Mouse (Mus musculus) layer of hippocampus, postnatal 14 days (tissue): ENCODE measurements at regions not wholly inside any gene's neighbourhood (a gene's known extent, or its start where the extent isn't known, plus 50 kb on each side); places are given as distances from the start of the nearest gene placed in this dataset.
"Not testable (repeated sequence)": the region's sequence is repeated elsewhere in the genome, so short reads cannot be mapped to it uniquely, and the experiment has no call there.

Experiments
- DNase-seq, 2 experiments: peaks; one replicate each; pipeline ENCODE4 v3.0.0; 2021 to 2022; ENCODE audit warnings: low spot score in 2 of 2, mixed read lengths in 1 of 2

- DNase-seq, result no peak
These were observed 171.3 kb upstream of the Myt1l start for GRCm38 (mm10) chr12:29356681-29357397.

GRCm38 (mm10) chr12:29361236-29361635, 166.9 kb upstream of the Myt1l start:
- no peak for DNase-seq

GRCm38 (mm10) chr12:29367741-29368106, 160.5 kb upstream of the Myt1l start:
- DNase-seq, result not testable (repeated sequence)

GRCm38 (mm10) chr12:29368107-29368819, 159.9 kb upstream of the Myt1l start:
- peak; percentile 67 to 69 for DNase-seq

- no peak for DNase-seq
These were observed 159.4 kb upstream of the Myt1l start for GRCm38 (mm10) chr12:29368820-29369175.

GRCm38 (mm10) chr12:29391756-29392155, 136.4 kb upstream of the Myt1l start:
- peak in 1 of 2 experiments; percentile 39 for DNase-seq

- no peak for DNase-seq
These were observed 133.9 kb upstream of the Myt1l start for GRCm38 (mm10) chr12:29394271-29394670.

GRCm38 (mm10) chr12:29394881-29395280, 133.3 kb upstream of the Myt1l start:
- no peak for DNase-seq

GRCm38 (mm10) chr12:29395401-29395982, 132.7 kb upstream of the Myt1l start:
- no peak for DNase-seq

GRCm38 (mm10) chr12:29404434-29404833, 123.8 kb upstream of the Myt1l start:
- no peak for DNase-seq

GRCm38 (mm10) chr12:29409336-29410055, 118.7 kb upstream of the Myt1l start:
- no peak for DNase-seq

- DNase-seq, result peak in 1 of 2 experiments; percentile 3
These were observed 94.2 kb upstream of the Myt1l start for GRCm38 (mm10) chr12:29433936-29434335.

GRCm38 (mm10) chr12:29439343-29440019, 88.7 kb upstream of the Myt1l start:
- DNase-seq, result peak; percentile 38 to 48

GRCm38 (mm10) chr12:29465201-29465600, 63.0 kb upstream of the Myt1l start:
- peak in 1 of 2 experiments; percentile 9 for DNase-seq
